Mouse (Mus musculus): ENCODE data around the gene Vamp1. TPM values are rescaled to one million over a fixed set of nuclear protein-coding genes. Genes with fewer than 3 reads are reported as not detected.

The Vamp1 gene
- polyA plus RNA-seq, 1 experiment: 32.6 TPM

DNA sequence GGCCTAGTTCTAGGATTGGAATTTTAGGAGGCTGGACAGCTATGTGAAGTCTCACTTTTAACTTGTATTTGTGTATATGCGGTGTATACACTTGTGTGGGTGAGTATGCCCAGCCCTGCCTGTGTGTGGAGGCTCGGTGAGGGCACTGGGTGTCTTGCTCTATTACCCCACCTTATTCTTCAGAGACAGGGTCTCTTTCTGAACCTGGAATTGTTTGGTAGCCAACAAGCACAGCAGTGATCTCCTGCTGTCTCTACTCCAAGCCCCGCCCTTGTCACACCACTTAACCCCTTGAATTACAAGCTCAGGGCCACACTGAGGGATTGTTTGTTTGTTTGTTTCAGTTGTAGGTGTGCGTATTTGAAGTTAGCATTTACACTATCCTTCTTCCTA, 16.7 kb downstream of the Vamp1 start:
- 22% methylated on average over 4 of the region's 4 CpGs for WGBS
- TF ChIP-seq POLR2A (IDR thresholded peaks at IDR 0.05; ENCODE audit: borderline replicate concordance, control insufficient read depth, low read depth, low read length): no peak
- no peak for TF ChIP-seq CTCF (IDR thresholded peaks at IDR 0.05; ENCODE audit: control insufficient read depth, insufficient read depth, low read length)
- H3K4me1 ChIP-seq (ENCODE audit: control insufficient read depth, insufficient read depth, low read length): peaks cover 2% of the 10 kb centered on the region
- H3K4me3 ChIP-seq (replicated peaks; ENCODE audit: control insufficient read depth, low read depth, low read length): peak overlapping the region; percentile 85
- H3K27ac ChIP-seq (ENCODE audit: control insufficient read depth, insufficient read depth, low read depth, low read length, poor library complexity): peak overlapping the region; percentile 94

DNA sequence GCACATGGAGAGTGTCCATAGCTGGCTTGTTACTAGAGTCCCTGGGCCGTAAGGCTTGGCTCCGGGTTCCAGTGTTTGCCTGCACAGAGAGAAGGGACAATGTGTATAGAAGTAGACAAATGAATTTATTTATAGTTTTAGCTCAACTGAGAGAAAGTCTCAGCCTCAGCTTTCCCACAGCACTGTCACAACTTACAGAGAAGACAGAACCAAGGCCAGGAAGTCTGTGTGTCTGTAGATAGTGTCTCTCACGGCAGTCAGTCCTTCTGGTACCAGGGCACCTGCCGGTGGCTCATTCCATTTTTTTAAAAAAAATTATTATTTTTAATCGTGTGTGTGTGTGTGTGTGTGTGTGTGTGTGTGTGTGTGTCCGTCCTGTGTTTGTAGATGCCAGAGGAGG, 17.2 kb downstream of the Vamp1 start:
- H3K4me1 ChIP-seq (ENCODE audit: control insufficient read depth, insufficient read depth, low read length): peaks cover 3% of the 10 kb centered on the region
- H3K27ac ChIP-seq (ENCODE audit: control insufficient read depth, insufficient read depth, low read depth, low read length, poor library complexity): no peak overlapping the region
- TF ChIP-seq CTCF (IDR thresholded peaks at IDR 0.05; ENCODE audit: control insufficient read depth, insufficient read depth, low read length) (no peak), POLR2A (IDR thresholded peaks at IDR 0.05; ENCODE audit: borderline replicate concordance, control insufficient read depth, low read depth, low read length) (no peak)
- 31% methylated on average over 6 of the region's 6 CpGs for WGBS
- no peak overlapping the region for H3K4me3 ChIP-seq (replicated peaks; ENCODE audit: control insufficient read depth, low read depth, low read length)

DNA sequence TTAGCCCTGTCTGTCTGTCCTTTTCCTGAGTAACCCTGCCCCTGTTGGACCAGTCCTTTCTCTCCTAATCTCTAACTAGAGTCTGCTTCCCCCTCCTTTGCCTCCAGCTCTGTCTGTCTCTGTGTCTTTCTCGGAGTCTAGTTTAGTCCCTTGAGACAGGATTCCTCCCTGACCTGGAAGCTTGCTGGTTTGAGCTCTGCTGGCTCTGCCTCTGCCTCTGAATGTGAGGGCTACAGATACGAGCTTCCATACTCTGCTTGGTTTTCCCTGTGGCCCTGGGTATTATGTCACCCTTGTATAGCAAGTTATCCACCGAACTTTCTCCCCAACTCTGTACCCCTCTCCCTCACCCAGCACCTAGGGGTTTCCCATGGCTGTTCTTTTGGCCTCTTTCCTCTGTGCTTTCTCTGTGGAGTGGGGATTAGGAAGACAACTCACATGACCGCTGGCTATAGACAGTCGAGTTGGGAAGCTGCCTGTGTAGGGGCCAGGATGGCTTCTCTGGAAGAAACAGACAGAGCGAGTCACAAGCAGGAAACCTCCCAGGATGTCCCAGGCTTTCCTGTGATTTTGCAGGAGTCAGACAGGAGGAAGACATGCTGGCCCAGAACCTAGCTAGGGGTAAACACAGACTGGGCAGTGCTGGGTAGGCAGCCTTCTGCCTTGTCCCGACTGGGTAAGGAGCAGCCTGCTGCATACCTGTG, 18.6 kb downstream of the Vamp1 start:
- H3K4me1 ChIP-seq (ENCODE audit: control insufficient read depth, insufficient read depth, low read length): peaks cover 5% of the 10 kb centered on the region
- no peak for TF ChIP-seq POLR2A (IDR thresholded peaks at IDR 0.05; ENCODE audit: borderline replicate concordance, control insufficient read depth, low read depth, low read length)
- TF ChIP-seq CTCF (IDR thresholded peaks at IDR 0.05; ENCODE audit: control insufficient read depth, insufficient read depth, low read length): no peak
- WGBS: 44% methylated on average over 7 of the region's 7 CpGs
- no peak overlapping the region for H3K4me3 ChIP-seq (replicated peaks; ENCODE audit: control insufficient read depth, low read depth, low read length)
- no peak overlapping the region for H3K27ac ChIP-seq (ENCODE audit: control insufficient read depth, insufficient read depth, low read depth, low read length, poor library complexity)

DNA sequence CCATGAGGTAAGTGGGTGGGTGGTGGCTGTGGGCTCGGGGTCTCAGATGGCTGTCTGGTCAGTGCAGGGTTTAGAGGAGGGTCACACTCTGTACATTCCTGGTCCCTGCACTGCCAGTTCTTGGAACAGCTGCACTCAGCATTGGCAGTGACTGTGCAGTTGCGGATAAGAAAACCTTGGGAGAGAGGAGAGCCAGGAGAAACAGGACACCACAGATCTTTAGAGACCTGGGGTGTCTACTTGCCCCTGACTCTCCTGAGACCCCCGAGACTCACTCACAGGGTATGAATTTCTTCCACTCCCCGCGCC, 19.1 kb downstream of the Vamp1 start:
- 42% methylated on average over 5 of the region's 5 CpGs for WGBS
- no peak for TF ChIP-seq CTCF (IDR thresholded peaks at IDR 0.05; ENCODE audit: control insufficient read depth, insufficient read depth, low read length)
- TF ChIP-seq POLR2A (IDR thresholded peaks at IDR 0.05; ENCODE audit: borderline replicate concordance, control insufficient read depth, low read depth, low read length): no peak
- Histone ChIP-seq H3K4me3 (replicated peaks; ENCODE audit: control insufficient read depth, low read depth, low read length) (no peak overlapping the region), H3K27ac (ENCODE audit: control insufficient read depth, insufficient read depth, low read depth, low read length, poor library complexity) (no peak overlapping the region), H3K4me1 (ENCODE audit: control insufficient read depth, insufficient read depth, low read length) (peaks cover 5% of the 10 kb centered on the region)

DNA sequence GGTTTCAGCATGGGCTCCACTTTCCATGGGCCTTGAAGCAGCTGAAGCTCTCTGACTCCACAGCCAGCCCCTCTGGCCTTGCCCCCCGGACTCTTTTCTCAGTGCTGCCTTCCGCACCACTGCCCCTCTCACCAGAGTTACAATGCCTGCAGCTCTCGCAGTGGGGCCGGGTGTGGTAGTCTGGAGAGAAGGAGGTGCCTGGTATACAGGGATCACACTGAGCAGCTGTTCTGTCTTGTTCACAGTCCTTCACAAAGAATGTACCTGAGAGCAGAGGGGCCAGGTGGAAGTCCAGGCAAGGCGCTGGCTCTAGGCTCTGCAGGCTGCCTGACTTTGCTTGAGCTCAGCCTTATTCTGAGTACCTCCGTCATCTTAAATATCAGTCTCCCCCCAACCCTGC, 21.0 kb downstream of the Vamp1 start:
- Histone ChIP-seq H3K4me3 (replicated peaks; ENCODE audit: control insufficient read depth, low read depth, low read length) (peak overlapping the region; percentile 31), H3K4me1 (ENCODE audit: control insufficient read depth, insufficient read depth, low read length) (peaks cover 5% of the 10 kb centered on the region), H3K27ac (ENCODE audit: control insufficient read depth, insufficient read depth, low read depth, low read length, poor library complexity) (peak overlapping the region; percentile 18; the same call in 1 of the 2 replicates)
- 25% methylated on average over 6 of the region's 6 CpGs for WGBS
- no peak for TF ChIP-seq CTCF (IDR thresholded peaks at IDR 0.05; ENCODE audit: control insufficient read depth, insufficient read depth, low read length)
- TF ChIP-seq POLR2A (IDR thresholded peaks at IDR 0.05; ENCODE audit: borderline replicate concordance, control insufficient read depth, low read depth, low read length): no peak

DNA sequence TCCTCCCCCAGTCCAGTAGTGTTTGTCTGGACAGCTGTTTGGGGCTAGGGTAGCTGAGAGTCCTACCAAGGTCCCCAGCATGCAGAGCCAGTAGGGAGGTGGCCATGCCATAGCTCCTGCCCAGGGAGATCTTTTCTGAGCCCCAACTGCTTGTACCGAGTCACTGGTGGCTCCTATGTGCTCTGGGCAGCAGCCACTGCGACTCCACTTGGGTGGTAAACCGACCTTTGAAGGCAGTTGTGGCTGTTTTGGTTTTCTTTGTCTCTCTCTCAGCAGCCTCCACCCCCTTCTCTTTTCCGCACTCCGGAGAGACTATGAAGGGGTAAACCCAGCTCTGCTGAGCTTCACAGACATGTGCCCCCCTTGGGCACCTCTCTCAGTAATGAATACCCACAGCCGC, 21.4 kb downstream of the Vamp1 start, which contains the start of gene Cd27:
Cd27 (minus strand) TSS at position 229 of the 400 bp plus-strand sequence.
- WGBS: 7% methylated on average over 6 of the region's 6 CpGs
- H3K27ac ChIP-seq (ENCODE audit: control insufficient read depth, insufficient read depth, low read depth, low read length, poor library complexity): peak within 1 kb of the TSS; percentile 18
- peak within 1 kb of the TSS; percentile 31 for H3K4me3 ChIP-seq (replicated peaks; ENCODE audit: control insufficient read depth, low read depth, low read length)
- H3K4me1 ChIP-seq (ENCODE audit: control insufficient read depth, insufficient read depth, low read length): peaks cover 7% of the 10 kb centered on the region
- no peak for TF ChIP-seq POLR2A (IDR thresholded peaks at IDR 0.05; ENCODE audit: borderline replicate concordance, control insufficient read depth, low read depth, low read length)
- no peak for TF ChIP-seq CTCF (IDR thresholded peaks at IDR 0.05; ENCODE audit: control insufficient read depth, insufficient read depth, low read length)

DNA sequence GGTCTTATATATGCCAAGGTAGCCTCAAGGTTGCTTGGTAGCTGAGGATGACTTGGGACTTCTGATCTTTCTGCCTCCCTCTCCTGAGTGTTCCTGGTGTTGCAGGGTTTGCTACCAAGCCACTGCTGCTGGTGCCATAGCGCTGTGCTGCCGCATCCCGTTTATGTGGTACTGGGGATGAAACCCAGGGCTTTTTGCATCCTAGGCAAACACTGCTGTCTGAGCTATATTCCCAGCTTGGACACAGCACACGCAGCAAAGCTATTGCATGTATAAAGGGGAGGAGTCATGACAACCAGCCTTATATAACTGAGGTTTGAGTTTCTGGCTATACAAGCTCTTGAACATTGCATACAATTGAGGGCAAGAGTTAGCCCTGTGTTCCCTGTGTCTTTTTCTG, 22.1 kb downstream of the Vamp1 start:
- Histone ChIP-seq H3K27ac (ENCODE audit: control insufficient read depth, insufficient read depth, low read depth, low read length, poor library complexity) (no peak overlapping the region; the same call in 1 of the 2 replicates), H3K4me3 (replicated peaks; ENCODE audit: control insufficient read depth, low read depth, low read length) (no peak overlapping the region), H3K4me1 (ENCODE audit: control insufficient read depth, insufficient read depth, low read length) (peaks cover 8% of the 10 kb centered on the region)
- TF ChIP-seq CTCF (IDR thresholded peaks at IDR 0.05; ENCODE audit: control insufficient read depth, insufficient read depth, low read length): no peak
- no peak for TF ChIP-seq POLR2A (IDR thresholded peaks at IDR 0.05; ENCODE audit: borderline replicate concordance, control insufficient read depth, low read depth, low read length)
- 15% methylated on average over 4 of the region's 4 CpGs for WGBS

DNA sequence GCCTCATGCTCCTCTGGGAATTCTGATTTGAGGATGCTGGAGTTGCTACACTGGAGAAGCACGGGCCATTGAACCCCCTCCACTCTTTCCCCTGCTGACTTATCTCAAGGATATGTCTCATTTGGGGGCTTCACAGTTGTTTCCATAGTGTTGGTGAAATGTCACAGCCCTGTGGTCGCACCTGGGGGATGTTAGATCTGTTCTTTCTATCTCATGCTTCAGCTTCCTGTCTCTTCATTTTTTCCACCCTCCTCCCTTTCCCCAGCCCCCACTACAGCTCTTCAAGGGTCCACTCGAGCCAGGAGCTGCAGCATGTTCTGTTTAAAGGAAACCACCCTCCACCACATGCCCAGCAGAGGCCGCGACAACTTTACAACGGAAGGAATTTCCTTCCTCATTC, 23.0 kb downstream of the Vamp1 start:
- TF ChIP-seq POLR2A (IDR thresholded peaks at IDR 0.05; ENCODE audit: borderline replicate concordance, control insufficient read depth, low read depth, low read length) (no peak), CTCF (IDR thresholded peaks at IDR 0.05; ENCODE audit: control insufficient read depth, insufficient read depth, low read length) (no peak)
- H3K4me1 ChIP-seq (ENCODE audit: control insufficient read depth, insufficient read depth, low read length): peaks cover 10% of the 10 kb centered on the region
- 0 out of 2 replicates have a peak overlapping the region, but pooled peaks have one; percentile 25 for H3K27ac ChIP-seq (ENCODE audit: control insufficient read depth, insufficient read depth, low read depth, low read length, poor library complexity)
- no peak overlapping the region for H3K4me3 ChIP-seq (replicated peaks; ENCODE audit: control insufficient read depth, low read depth, low read length)
- WGBS: 6% methylated on average over 6 of the region's 6 CpGs
